ENCODE assay signal across 8 mouse cellular contexts in the genomic region with DNA sequence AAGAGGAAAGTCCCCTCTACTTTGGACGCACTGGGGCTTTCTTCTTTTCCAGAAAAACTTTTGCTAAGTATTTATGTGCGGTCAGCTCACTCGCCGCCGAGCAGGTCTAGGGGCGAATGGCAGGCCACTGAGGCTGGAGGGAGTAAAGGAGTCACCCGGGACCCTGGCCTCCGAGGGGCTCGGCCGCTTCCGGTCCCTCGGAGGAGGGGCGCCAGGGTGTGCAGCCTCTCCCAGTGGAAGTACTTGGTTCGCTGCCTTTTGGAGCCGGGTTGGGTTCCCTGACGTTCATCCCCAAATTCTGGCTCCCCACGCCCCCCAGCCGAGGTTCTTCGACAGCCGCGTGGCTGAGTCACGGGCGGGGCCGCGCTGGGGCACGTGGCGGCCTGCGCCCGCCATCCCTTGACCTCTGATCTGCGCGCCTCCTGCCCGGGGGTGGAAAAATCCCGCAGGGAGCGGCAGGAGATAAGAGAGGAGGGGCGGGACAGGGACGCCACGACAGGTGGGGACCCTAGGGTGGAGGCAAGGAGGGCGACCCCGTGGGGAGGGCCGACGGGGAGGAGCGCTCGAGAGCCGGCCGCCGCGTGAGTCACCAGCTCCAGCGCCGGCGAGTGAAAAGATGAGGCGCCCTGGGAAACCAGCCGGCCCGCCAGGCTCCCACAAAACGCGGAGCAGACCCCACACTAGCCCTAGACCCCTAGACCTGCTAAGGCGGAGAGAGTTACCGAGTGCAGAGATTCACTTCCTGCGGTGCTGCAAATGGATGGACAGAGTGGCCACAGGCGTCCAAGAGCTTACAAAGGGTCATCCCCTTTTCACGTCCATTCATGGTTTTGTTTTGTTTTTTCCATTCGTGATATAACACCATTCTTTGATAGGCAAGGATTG. TPM values are rescaled to one million over a fixed set of nuclear protein-coding genes. Genes with fewer than 3 reads are reported as not detected.
DNase-seq lines count a peak whose midpoint lies in the region; ATAC-seq lines count a peak whose summit lies in the region.

No protein-coding gene starts in this region.

- peak overlapping the region; percentile 100 for H3K4me3 ChIP-seq in embryonic facial prominence, embryonic 13.5 days
- H3K4me3 ChIP-seq in heart, embryonic 14.5 days (ENCODE audit: control insufficient read depth in 1 of 2, insufficient read depth in 1 of 2, low read depth in 1 of 2, low read length in 2 of 2): peak overlapping the region; percentile 79 to 97
- peak overlapping the region; percentile 47 for H3K4me3 ChIP-seq in macrophage (ENCODE audit: inconsistent target)
- peak overlapping the region; percentile 100 for H3K4me3 ChIP-seq in stomach, embryonic 16.5 days (replicated peaks; ENCODE audit: low read length)

- no peaks in the 10 kb centered on the region for H3K9me3 ChIP-seq in embryonic facial prominence, embryonic 13.5 days
- H3K9me3 ChIP-seq in heart, embryonic 14.5 days (ENCODE audit: control insufficient read depth, low read length): no peaks in the 10 kb centered on the region
- no peaks in the 10 kb centered on the region for H3K9me3 ChIP-seq in stomach, embryonic 16.5 days (replicated peaks; ENCODE audit: control insufficient read depth, low read length)

- no peaks in the 10 kb centered on the region for H3K27me3 ChIP-seq in embryonic facial prominence, embryonic 13.5 days
- no peaks in the 10 kb centered on the region for H3K27me3 ChIP-seq in heart, embryonic 14.5 days (ENCODE audit: control insufficient read depth, insufficient read depth, low read length)
- no peaks in the 10 kb centered on the region for H3K27me3 ChIP-seq in stomach, embryonic 16.5 days (ENCODE audit: control insufficient read depth, insufficient read depth, low read length)

- H3K9ac ChIP-seq in embryonic facial prominence, embryonic 13.5 days: peak overlapping the region; percentile 100
- peak overlapping the region; percentile 99 for H3K9ac ChIP-seq in heart, embryonic 14.5 days (ENCODE audit: low read length)
- H3K9ac ChIP-seq in stomach, embryonic 16.5 days (ENCODE audit: low read length): peak overlapping the region; percentile 99

- H3K4me1 ChIP-seq in embryonic facial prominence, embryonic 13.5 days: peaks cover 56% of the 10 kb centered on the region
- H3K4me1 ChIP-seq in heart, embryonic 14.5 days (ENCODE audit: control insufficient read depth in 2 of 2, insufficient read depth in 2 of 2, low read length in 2 of 2): peaks cover 38 to 52% of the 10 kb centered on the region in 2 experiments
- peaks cover 41% of the 10 kb centered on the region for H3K4me1 ChIP-seq in stomach, embryonic 16.5 days (ENCODE audit: control insufficient read depth, insufficient read depth, low read length)

- peak overlapping the region; percentile 97 for H3K27ac ChIP-seq in embryonic facial prominence, embryonic 13.5 days
- peak overlapping the region; percentile 85 to 98 for H3K27ac ChIP-seq in heart, embryonic 14.5 days (replicated peaks in 1 of 2; ENCODE audit: control insufficient read depth in 1 of 2, insufficient read depth in 1 of 2, low read depth in 2 of 2, low read length in 2 of 2)
- H3K27ac ChIP-seq in macrophage: peak overlapping the region; percentile 96
- peak overlapping the region; percentile 99 for H3K27ac ChIP-seq in stomach, embryonic 16.5 days (ENCODE audit: low read length)

- H3K79me2 ChIP-seq in macrophage (ENCODE audit: inconsistent target): peaks cover 34% of the 10 kb centered on the region

- H3K4me2 ChIP-seq in embryonic facial prominence, embryonic 13.5 days: peak overlapping the region; percentile 97
- peak overlapping the region; percentile 90 for H3K4me2 ChIP-seq in heart, embryonic 14.5 days (ENCODE audit: low read length)
- peak overlapping the region; percentile 92 for H3K4me2 ChIP-seq in stomach, embryonic 16.5 days (ENCODE audit: low read depth, low read length)

- peak; percentile 70 to 78 for DNase-seq in urinary bladder, adult 18-20 months (ENCODE audit: low spot score in 2 of 2)
- no peak for DNase-seq in urinary bladder, postnatal 10 days (ENCODE audit: low spot score)
- DNase-seq in kidney, postnatal 10 days: peak; percentile 77
- DNase-seq in right cerebral cortex, postnatal 36 days (ENCODE audit: low spot score in 2 of 2): no peak

- ATAC-seq in embryonic facial prominence, embryonic 13.5 days (ENCODE audit: insufficient number of reproducible peaks, insufficient read depth, low FRiP score, low TSS enrichment, low read depth): 0 out of 2 replicates have a peak, but pooled peaks have one; percentile 10
- peak; percentile 12; the same call in 1 of the 2 replicates for ATAC-seq in heart, embryonic 14.5 days (ENCODE audit: insufficient number of reproducible peaks, insufficient read depth, low FRiP score, low read depth)
- peak; percentile 51 for ATAC-seq in stomach, embryonic 16.5 days (ENCODE audit: insufficient read depth, low FRiP score)

- WGBS in embryonic facial prominence, embryonic 13.5 days: under 1% methylated on average over 61 of the region's 61 CpGs
- under 1% methylated on average over 60 of the region's 61 CpGs for WGBS in heart, embryonic 14.5 days
- WGBS in macrophage (ENCODE audit: missing documents): 4% methylated on average over 61 of the region's 61 CpGs
- under 1% methylated on average over 61 of the region's 61 CpGs for WGBS in stomach, embryonic 16.5 days

- H3K36me3 ChIP-seq in embryonic facial prominence, embryonic 13.5 days: peaks cover 26% of the 10 kb centered on the region
- peaks cover 50% of the 10 kb centered on the region for H3K36me3 ChIP-seq in heart, embryonic 14.5 days (ENCODE audit: control insufficient read depth, insufficient read depth, low read length)
- peaks cover 11% of the 10 kb centered on the region; the same call in 1 of the 2 replicates for H3K36me3 ChIP-seq in macrophage (ENCODE audit: inconsistent target)
- peaks cover 12% of the 10 kb centered on the region for H3K36me3 ChIP-seq in stomach, embryonic 16.5 days (ENCODE audit: control insufficient read depth, insufficient read depth, low read length)

RNA-seq across cellular contexts. Expression of a gene that starts 1.2 kb away (rescaled TPM):
- 18.3 and 19.7 TPM in 2 replicates for polyA plus RNA-seq in embryonic facial prominence, embryonic 13.5 days (2015; fragmentation: Nextera tagmentation; extraction: Ambion mirVana)
- 468 and 495 TPM in 2 replicates for polyA plus RNA-seq in heart, embryonic 14.5 days (2014; fragmentation: Nextera tagmentation; extraction: Ambion mirVana)
- 10 to 100 TPM in 19 of 26 experiments, 1 to 10 TPM in 7; 3.6 to 24.3 (median 14.3) TPM for total RNA-seq in macrophage (2018; cell fraction: chromatin; rRNA removed)
- 1 to 10 TPM; 2.5 to 4.6 (median 3.9) TPM for total RNA-seq in macrophage (2018; cell fraction: cytosol; rRNA removed)
- total RNA-seq in macrophage (2018; cell fraction: nucleus; rRNA removed): 10 to 100 TPM in 6 of 26 experiments, 1 to 10 TPM in 20; 3.0 to 16.2 (median 7.7) TPM
- polyA plus RNA-seq in macrophage (2018): 3.0 to 5.4 TPM (median 4.8 TPM) in 3 replicates
- polyA plus RNA-seq in stomach, embryonic 16.5 days (2015; fragmentation: Nextera tagmentation; extraction: Ambion mirVana): 19.3 and 126 TPM in 2 replicates

RNA-seq across cellular contexts. Expression of a gene that starts 1.4 kb away (rescaled TPM):
- 1,478 and 1,672 TPM in 2 replicates for polyA plus RNA-seq in embryonic facial prominence, embryonic 13.5 days (2015; fragmentation: Nextera tagmentation; extraction: Ambion mirVana)
- polyA plus RNA-seq in heart, embryonic 14.5 days (2014; fragmentation: Nextera tagmentation; extraction: Ambion mirVana): 1,353 and 1,384 TPM in 2 replicates
- total RNA-seq in macrophage (2018; cell fraction: chromatin; rRNA removed): 100 to 1,000 TPM; 113 to 507 (median 279) TPM
- 1,000 to 10,000 TPM; 1,533 to 2,376 (median 1,898) TPM for total RNA-seq in macrophage (2018; cell fraction: cytosol; rRNA removed)
- total RNA-seq in macrophage (2018; cell fraction: nucleus; rRNA removed): 1,000 to 10,000 TPM in 1 of 26 experiments, 100 to 1,000 TPM in 25; 314 to 1,343 (median 755) TPM
- polyA plus RNA-seq in macrophage (2018): 1,563 to 2,873 TPM (median 2,872 TPM) in 3 replicates
- polyA plus RNA-seq in stomach, embryonic 16.5 days (2015; fragmentation: Nextera tagmentation; extraction: Ambion mirVana): 1,820 and 1,821 TPM in 2 replicates

RNA-seq across cellular contexts. Expression of a gene that starts 8.5 kb away (rescaled TPM):
- polyA plus RNA-seq in embryonic facial prominence, embryonic 13.5 days (2015; fragmentation: Nextera tagmentation; extraction: Ambion mirVana): 167 and 170 TPM in 2 replicates
- polyA plus RNA-seq in heart, embryonic 14.5 days (2014; fragmentation: Nextera tagmentation; extraction: Ambion mirVana): 290 and 303 TPM in 2 replicates
- total RNA-seq in macrophage (2018; cell fraction: chromatin; rRNA removed): 10 to 100 TPM; 17.7 to 93.2 (median 47.9) TPM
- 100 to 1,000 TPM in 20 of 26 experiments, 10 to 100 TPM in 6; 79.4 to 138 (median 112) TPM for total RNA-seq in macrophage (2018; cell fraction: cytosol; rRNA removed)
- 100 to 1,000 TPM in 1 of 26 experiments, 10 to 100 TPM in 25; 31.5 to 107 (median 56.9) TPM for total RNA-seq in macrophage (2018; cell fraction: nucleus; rRNA removed)
- polyA plus RNA-seq in macrophage (2018): 53.0 to 112 TPM (median 103 TPM) in 3 replicates
- 163 and 169 TPM in 2 replicates for polyA plus RNA-seq in stomach, embryonic 16.5 days (2015; fragmentation: Nextera tagmentation; extraction: Ambion mirVana)

RNA-seq across cellular contexts. Expression of a gene that starts 8.8 kb away (rescaled TPM):
- 131 and 135 TPM in 2 replicates for polyA plus RNA-seq in embryonic facial prominence, embryonic 13.5 days (2015; fragmentation: Nextera tagmentation; extraction: Ambion mirVana)
- 73.2 and 75.9 TPM in 2 replicates for polyA plus RNA-seq in heart, embryonic 14.5 days (2014; fragmentation: Nextera tagmentation; extraction: Ambion mirVana)
- total RNA-seq in macrophage (2018; cell fraction: chromatin; rRNA removed): 100 to 1,000 TPM in 1 of 26 experiments, 10 to 100 TPM in 25; 27.7 to 110 (median 48.8) TPM
- total RNA-seq in macrophage (2018; cell fraction: cytosol; rRNA removed): 10 to 100 TPM; 11.6 to 34.9 (median 20.6) TPM
- total RNA-seq in macrophage (2018; cell fraction: nucleus; rRNA removed): 100 to 1,000 TPM in 1 of 26 experiments, 10 to 100 TPM in 25; 30.6 to 102 (median 46.4) TPM
- polyA plus RNA-seq in macrophage (2018): 11.6 to 41.2 TPM (median 23.9 TPM) in 3 replicates
- polyA plus RNA-seq in stomach, embryonic 16.5 days (2015; fragmentation: Nextera tagmentation; extraction: Ambion mirVana): 104 and 111 TPM in 2 replicates

RNA-seq across cellular contexts. Expression of a gene that starts 13.4 kb away (rescaled TPM):
- polyA plus RNA-seq in embryonic facial prominence, embryonic 13.5 days (2015; fragmentation: Nextera tagmentation; extraction: Ambion mirVana): 159 and 163 TPM in 2 replicates
- 177 TPM in 2 replicates for polyA plus RNA-seq in heart, embryonic 14.5 days (2014; fragmentation: Nextera tagmentation; extraction: Ambion mirVana)
- 10 to 100 TPM; 17.1 to 67.8 (median 46.7) TPM for total RNA-seq in macrophage (2018; cell fraction: chromatin; rRNA removed)
- 10 to 100 TPM; 38.5 to 72.4 (median 53.2) TPM for total RNA-seq in macrophage (2018; cell fraction: cytosol; rRNA removed)
- 10 to 100 TPM; 21.5 to 47.9 (median 32.1) TPM for total RNA-seq in macrophage (2018; cell fraction: nucleus; rRNA removed)
- polyA plus RNA-seq in macrophage (2018): 72.0 to 176 TPM (median 83.0 TPM) in 3 replicates
- 148 and 149 TPM in 2 replicates for polyA plus RNA-seq in stomach, embryonic 16.5 days (2015; fragmentation: Nextera tagmentation; extraction: Ambion mirVana)

Comparison
In these comparisons a context has a peak if more than half of its experiments do, and no peak if none do; other contexts are left out.
1. DNase-seq: peak in urinary bladder, adult 18-20 months (2 of 2) and kidney, postnatal 10 days (single experiment); none in urinary bladder, postnatal 10 days (single experiment) and right cerebral cortex, postnatal 36 days (0 of 2).
2. H3K4me3 ChIP-seq: peak in every context shown above with its lines; median percentile 100 in embryonic facial prominence, embryonic 13.5 days; 100 in stomach, embryonic 16.5 days; 88 in heart, embryonic 14.5 days; 47 in macrophage.
3. Peak in every context shown above with its lines, with median percentiles within 50 percentile points of each other: ATAC-seq, H3K27ac ChIP-seq, H3K4me2 ChIP-seq and H3K9ac ChIP-seq.